Comparison of ENCODE assay signal across 7 mouse cellular contexts in genomic region chr17:27554062-27554960, GRCm38 (mm10). TPM values are rescaled to one million over a fixed set of nuclear protein-coding genes. Genes with fewer than 3 reads are reported as not detected.
A peak's percentile ranks its signal among the peaks of the same experiment; 100 is the strongest.
DNase-seq lines count a peak whose midpoint lies in the region; ATAC-seq and TF ChIP-seq lines count a peak whose summit lies in the region.

No protein-coding gene starts in this region.

- H3K4me3 ChIP-seq in spleen, adult 2 months (ENCODE audit: extremely low read depth, insufficient read depth, insufficient read length) = 0 out of 2 replicates have a peak overlapping the region, but pooled peaks have one; percentile 29
- H3K4me3 ChIP-seq in forebrain, embryonic 11.5 days (ENCODE audit: low read depth, low read length) = peak overlapping the region; percentile 88
- H3K4me3 ChIP-seq in limb, embryonic 12.5 days (replicated peaks) = peak overlapping the region; percentile 92
- peak overlapping the region; percentile 74 for H3K4me3 ChIP-seq in stomach, embryonic 15.5 days (replicated peaks)

- WGBS in spleen, adult 2 months = 59% methylated on average over 20 of the region's 20 CpGs
- 35% methylated on average over 20 of the region's 20 CpGs for WGBS in forebrain, embryonic 11.5 days
- 45% methylated on average over 20 of the region's 20 CpGs for WGBS in limb, embryonic 12.5 days
- WGBS in stomach, embryonic 15.5 days = 44% methylated on average over 20 of the region's 20 CpGs

- TF ChIP-seq POLR2A in spleen, adult 2 months (IDR thresholded peaks at IDR 0.05; ENCODE audit: low read depth, low read length) = no peak

- no peaks in the 10 kb centered on the region for H3K27me3 ChIP-seq in spleen, adult 2 months (ENCODE audit: control insufficient read depth, insufficient read depth, low read length)
- no peaks in the 10 kb centered on the region for H3K27me3 ChIP-seq in forebrain, embryonic 11.5 days (ENCODE audit: control insufficient read depth, insufficient read depth, low read length)
- no peaks in the 10 kb centered on the region for H3K27me3 ChIP-seq in limb, embryonic 12.5 days
- no peaks in the 10 kb centered on the region for H3K27me3 ChIP-seq in stomach, embryonic 15.5 days (replicated peaks)

- ATAC-seq in forebrain, embryonic 11.5 days (replicated peaks; ENCODE audit: low FRiP score) = no peak
- no peak for ATAC-seq in limb, embryonic 12.5 days (ENCODE audit: insufficient number of reproducible peaks, insufficient read depth, low FRiP score, low TSS enrichment, low read depth)
- no peak for ATAC-seq in stomach, embryonic 15.5 days (ENCODE audit: insufficient read depth, low FRiP score, low read depth)

- H3K4me1 ChIP-seq in spleen, adult 2 months (ENCODE audit: control insufficient read depth, insufficient read depth, insufficient read length) = peaks cover 22% of the 10 kb centered on the region
- H3K4me1 ChIP-seq in forebrain, embryonic 11.5 days (replicated peaks; ENCODE audit: control insufficient read depth, insufficient read depth, low read length) = peaks cover 15% of the 10 kb centered on the region
- H3K4me1 ChIP-seq in limb, embryonic 12.5 days (replicated peaks) = peaks cover 47% of the 10 kb centered on the region
- H3K4me1 ChIP-seq in stomach, embryonic 15.5 days = peaks cover 33% of the 10 kb centered on the region

- no peak for TF ChIP-seq CTCF in spleen, adult 2 months (IDR thresholded peaks at IDR 0.05; ENCODE audit: extremely low read depth, insufficient read depth, insufficient read length, insufficient replicate concordance)

- no peaks in the 10 kb centered on the region for H3K36me3 ChIP-seq in spleen, adult 2 months (ENCODE audit: control insufficient read depth, insufficient read depth, low read length)
- H3K36me3 ChIP-seq in forebrain, embryonic 11.5 days (ENCODE audit: control insufficient read depth, insufficient read depth, low read length) = no peaks in the 10 kb centered on the region
- H3K36me3 ChIP-seq in limb, embryonic 12.5 days = no peaks in the 10 kb centered on the region
- no peaks in the 10 kb centered on the region for H3K36me3 ChIP-seq in stomach, embryonic 15.5 days

- peak overlapping the region; percentile 91 for H3K4me2 ChIP-seq in forebrain, embryonic 11.5 days (ENCODE audit: low read depth, low read length, severe bottlenecking)
- H3K4me2 ChIP-seq in limb, embryonic 12.5 days = peak overlapping the region; percentile 91
- H3K4me2 ChIP-seq in stomach, embryonic 15.5 days = peak overlapping the region; percentile 88

- H3K9me3 ChIP-seq in forebrain, embryonic 11.5 days (ENCODE audit: control insufficient read depth, low read length) = no peaks in the 10 kb centered on the region
- no peaks in the 10 kb centered on the region for H3K9me3 ChIP-seq in limb, embryonic 12.5 days
- no peaks in the 10 kb centered on the region for H3K9me3 ChIP-seq in stomach, embryonic 15.5 days

- DNase-seq in spleen, adult 2 months (ENCODE audit: low read depth in 1 of 2, low spot score in 2 of 2) = no peak
- DNase-seq in spleen, postnatal 4 days (ENCODE audit: low spot score in 2 of 2) = no peak
- DNase-seq in forebrain, embryonic 11.5 days (ENCODE audit: low spot score) = no peak
- DNase-seq in adrenal gland, adult 8-10 months = no peak
- no peak for DNase-seq in layer of hippocampus, adult 9-10 months (ENCODE audit: low spot score)

- H3K27ac ChIP-seq in spleen, adult 2 months (ENCODE audit: insufficient read depth, low read length) = peak overlapping the region; percentile 26; the same call in 1 of the 2 replicates
- H3K27ac ChIP-seq in forebrain, embryonic 11.5 days (ENCODE audit: low read depth, low read length) = peak overlapping the region; percentile 96
- peak overlapping the region; percentile 99 for H3K27ac ChIP-seq in limb, embryonic 12.5 days
- H3K27ac ChIP-seq in stomach, embryonic 15.5 days = peak overlapping the region; percentile 93

- peak overlapping the region; percentile 95 for H3K9ac ChIP-seq in forebrain, embryonic 11.5 days (ENCODE audit: low read length)
- H3K9ac ChIP-seq in limb, embryonic 12.5 days (replicated peaks) = peak overlapping the region; percentile 96
- no peak overlapping the region for H3K9ac ChIP-seq in stomach, embryonic 15.5 days

RNA-seq across cellular contexts. Expression of gene Hmga1, which starts 2.0 kb away (rescaled TPM):
- 78.5 and 124 TPM in 2 replicates for polyA plus RNA-seq in spleen, adult 2 months (2012; rRNA removed)
- 427 and 461 TPM in 2 replicates for polyA plus RNA-seq in forebrain, embryonic 11.5 days (2014; fragmentation: Nextera tagmentation; extraction: Ambion mirVana)
- 324 and 334 TPM in 2 replicates for polyA plus RNA-seq in limb, embryonic 12.5 days (2016; fragmentation: Nextera tagmentation; extraction: Ambion mirVana)
- 193 and 215 TPM in 2 replicates for polyA plus RNA-seq in stomach, embryonic 15.5 days (2015; fragmentation: Nextera tagmentation; extraction: Ambion mirVana)
- total RNA-seq in adrenal gland, adult 8-10 months (2022) = 10 to 100 TPM; 14.7 to 23.4 (median 20.9) TPM

RNA-seq across cellular contexts. Expression of gene AI413582, which starts 11.2 kb away (rescaled TPM):
- 72.6 and 89.9 TPM in 2 replicates for polyA plus RNA-seq in spleen, adult 2 months (2012; rRNA removed)
- polyA plus RNA-seq in forebrain, embryonic 11.5 days (2014; fragmentation: Nextera tagmentation; extraction: Ambion mirVana) = 14.6 and 16.7 TPM in 2 replicates
- 14.9 and 16.6 TPM in 2 replicates for polyA plus RNA-seq in limb, embryonic 12.5 days (2016; fragmentation: Nextera tagmentation; extraction: Ambion mirVana)
- 23.6 and 33.1 TPM in 2 replicates for polyA plus RNA-seq in stomach, embryonic 15.5 days (2015; fragmentation: Nextera tagmentation; extraction: Ambion mirVana)
- 10 to 100 TPM; 22.9 to 29.4 (median 23.4) TPM for total RNA-seq in adrenal gland, adult 8-10 months (2022)

RNA-seq across cellular contexts. Expression of gene Grm4, which starts 33.1 kb away (rescaled TPM):
- 0.06 and 0.11 TPM in 2 replicates for polyA plus RNA-seq in spleen, adult 2 months (2012; rRNA removed)
- 0.99 and 1.3 TPM in 2 replicates for polyA plus RNA-seq in forebrain, embryonic 11.5 days (2014; fragmentation: Nextera tagmentation; extraction: Ambion mirVana)
- polyA plus RNA-seq in limb, embryonic 12.5 days (2016; fragmentation: Nextera tagmentation; extraction: Ambion mirVana) = 0.58 and 0.59 TPM in 2 replicates
- polyA plus RNA-seq in stomach, embryonic 15.5 days (2015; fragmentation: Nextera tagmentation; extraction: Ambion mirVana) = 0.15 and 0.35 TPM in 2 replicates
- total RNA-seq in adrenal gland, adult 8-10 months (2022) = 1 to 10 TPM; 2.6 to 3.9 (median 3.2) TPM

Comparison
In these comparisons a context has a peak if more than half of its experiments do, and no peak if none do; other contexts are left out.
1. H3K27ac ChIP-seq: peak in every context shown above with its lines; median percentile 99 in limb, embryonic 12.5 days; 96 in forebrain, embryonic 11.5 days; 93 in stomach, embryonic 15.5 days; 26 in spleen, adult 2 months.
2. H3K4me3 ChIP-seq: peak in every context shown above with its lines; median percentile 92 in limb, embryonic 12.5 days; 88 in forebrain, embryonic 11.5 days; 74 in stomach, embryonic 15.5 days; 29 in spleen, adult 2 months.